Mouse (Mus musculus) inflammation-experienced regulatory T-cells, adult 6 months (primary cell): ENCODE measurements around the gene Accs. TPM values are rescaled to one million over a fixed set of nuclear protein-coding genes. Genes with fewer than 3 reads are reported as not detected.
A peak's percentile ranks its signal among the peaks of the same experiment; 100 is the strongest.

ENCODE experiments used
- ATAC-seq: one replicate; pipeline ENCODE4 v1.8.0; 2017
- polyA plus RNA-seq, 3 experiments: library from polyadenylated mRNA; unstranded; fragments of 100-300 nt; shearing (Covaris generic); gene quantifications; one replicate each; pipeline ENCODE4 v1.2.1; 2017

Gene Accs
- 10 to 100 TPM in 2 of 3 experiments, 1 to 10 TPM in 1; 9.1 to 20.9 (median 18.5) TPM for polyA plus RNA-seq

- ATAC-seq: peak; percentile 72
These were observed at the start of gene Accs for GRCm38 (mm10) chr2:93849505-93850089. TSS of gene Accs (minus strand) at chr2:93849943.

- no peak for ATAC-seq
These were observed 42.0 kb upstream of the Accs start for GRCm38 (mm10) chr2:93891611-93892280.

DNA sequence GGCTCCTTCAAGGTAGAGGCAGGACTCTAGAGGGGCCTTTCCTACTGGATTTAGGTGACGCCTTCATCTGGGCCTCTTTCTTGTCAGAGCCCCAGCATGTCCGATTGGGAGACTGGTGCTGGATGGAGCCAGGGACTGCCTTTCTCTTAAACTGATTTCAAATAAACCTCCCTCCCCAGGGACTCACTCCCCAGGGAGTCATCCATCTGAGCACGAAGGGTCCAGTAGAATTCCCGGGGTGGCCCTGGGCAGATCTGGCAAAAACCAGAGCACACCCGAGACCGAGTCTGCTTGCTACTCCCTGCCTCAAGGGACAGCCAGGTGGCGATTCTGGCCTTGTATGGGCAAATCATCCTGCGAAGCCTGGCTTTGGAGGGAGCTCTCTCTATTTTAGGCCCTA lies 40.4 kb upstream of the Accs start:
- no peak for ATAC-seq

DNA sequence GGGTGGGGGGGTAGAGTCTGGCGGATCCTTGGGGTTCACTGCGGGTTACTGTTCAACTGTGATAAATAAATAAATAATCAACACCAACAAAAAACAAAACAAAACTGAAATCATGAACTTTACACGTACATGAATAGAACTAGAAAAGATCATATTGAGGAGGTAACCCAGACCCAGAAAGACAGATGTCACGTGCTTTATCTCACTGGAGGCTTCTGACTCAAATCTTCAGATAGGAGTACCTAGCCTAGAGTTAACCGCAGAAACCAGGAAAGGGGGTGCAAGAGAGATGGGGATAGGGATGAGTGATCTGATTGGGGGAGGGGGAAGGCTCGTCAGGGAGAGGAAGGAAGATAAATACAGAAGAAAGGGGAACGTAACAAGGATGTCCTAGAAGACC lies 39.3 kb upstream of the Accs start:
- ATAC-seq: no peak

GRCm38 (mm10) chr2:93888366-93888765 lies 38.6 kb upstream of the Accs start:
- no peak for ATAC-seq

- ATAC-seq: no peak
These were observed 37.5 kb upstream of the Accs start for GRCm38 (mm10) chr2:93887273-93887672.

GRCm38 (mm10) chr2:93886013-93886794 lies 36.5 kb upstream of the Accs start:
- ATAC-seq: no peak

DNA sequence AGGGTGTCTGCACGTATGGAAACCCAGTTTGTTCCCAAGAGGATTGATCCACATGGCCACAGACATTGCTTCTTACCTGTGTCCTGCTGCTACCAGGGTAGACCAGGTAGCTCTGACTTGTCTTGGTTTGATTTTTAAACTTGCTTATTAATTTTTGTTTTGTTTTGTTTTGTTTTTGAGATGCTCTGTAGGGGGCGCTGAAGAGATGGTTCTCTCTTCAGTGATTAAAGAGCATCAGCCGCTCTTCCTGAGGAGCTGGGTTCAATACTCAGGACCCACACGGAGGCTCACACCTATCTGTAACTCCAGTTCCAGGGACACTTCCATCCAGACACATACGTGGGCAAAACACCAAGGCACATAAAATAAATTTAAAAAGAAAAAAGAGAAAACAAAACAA lies 33.3 kb upstream of the Accs start:
- no peak for ATAC-seq

GRCm38 (mm10) chr2:93881640-93882367 lies 32.1 kb upstream of the Accs start:
- no peak for ATAC-seq

GRCm38 (mm10) chr2:93880981-93881380 lies 31.2 kb upstream of the Accs start:
- no peak for ATAC-seq

GRCm38 (mm10) chr2:93880450-93880849 lies 30.7 kb upstream of the Accs start:
- ATAC-seq: no peak

GRCm38 (mm10) chr2:93877005-93877404 lies 27.3 kb upstream of the Accs start:
- no peak for ATAC-seq

DNA sequence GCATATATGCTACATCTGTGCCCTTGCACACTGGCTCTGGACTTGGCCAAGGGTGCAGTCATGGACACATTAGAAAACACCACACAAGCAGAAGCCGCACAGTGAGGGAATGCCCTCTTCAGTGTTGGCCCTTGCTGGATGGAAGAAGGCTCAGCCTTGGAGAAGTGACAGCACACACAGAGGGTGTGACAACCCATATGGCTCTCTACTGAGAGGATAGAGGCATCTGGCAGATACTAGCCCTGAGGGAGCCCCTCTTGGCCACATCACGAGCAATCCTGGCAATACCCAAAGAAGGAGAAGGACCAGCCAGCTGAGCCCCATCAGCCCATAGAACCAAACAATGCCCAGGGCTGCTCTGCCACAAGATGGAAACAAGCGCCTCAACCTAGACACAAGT lies 24.9 kb upstream of the Accs start:
- ATAC-seq: no peak

DNA sequence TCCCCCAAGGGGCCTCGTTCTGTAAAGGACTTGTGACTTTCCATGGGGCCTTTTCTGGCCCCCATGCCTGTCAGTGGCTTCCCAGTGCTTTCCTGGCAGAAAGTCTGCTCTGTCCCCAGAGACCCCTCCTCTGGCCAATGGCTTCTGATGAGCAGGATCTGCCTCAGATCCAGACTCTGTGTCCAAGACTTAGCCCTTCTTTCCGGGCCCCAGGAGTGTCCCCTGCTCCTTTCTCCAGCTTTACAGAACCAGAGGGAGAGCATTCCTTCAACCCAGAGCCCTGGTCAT lies 24.4 kb upstream of the Accs start:
- ATAC-seq: no peak

GRCm38 (mm10) chr2:93873449-93874226 lies 23.9 kb upstream of the Accs start:
- ATAC-seq: no peak

GRCm38 (mm10) chr2:93872257-93872656 lies 22.5 kb upstream of the Accs start:
- no peak for ATAC-seq

- ATAC-seq: no peak
These were observed 21.7 kb upstream of the Accs start for GRCm38 (mm10) chr2:93871411-93871925.

GRCm38 (mm10) chr2:93870842-93871241 lies 21.1 kb upstream of the Accs start:
- no peak for ATAC-seq

GRCm38 (mm10) chr2:93869107-93869600 lies 19.4 kb upstream of the Accs start, which contains the start of gene Accsl:
TSS of gene Accsl (minus strand) at chr2:93869157.
- ATAC-seq: no peak

DNA sequence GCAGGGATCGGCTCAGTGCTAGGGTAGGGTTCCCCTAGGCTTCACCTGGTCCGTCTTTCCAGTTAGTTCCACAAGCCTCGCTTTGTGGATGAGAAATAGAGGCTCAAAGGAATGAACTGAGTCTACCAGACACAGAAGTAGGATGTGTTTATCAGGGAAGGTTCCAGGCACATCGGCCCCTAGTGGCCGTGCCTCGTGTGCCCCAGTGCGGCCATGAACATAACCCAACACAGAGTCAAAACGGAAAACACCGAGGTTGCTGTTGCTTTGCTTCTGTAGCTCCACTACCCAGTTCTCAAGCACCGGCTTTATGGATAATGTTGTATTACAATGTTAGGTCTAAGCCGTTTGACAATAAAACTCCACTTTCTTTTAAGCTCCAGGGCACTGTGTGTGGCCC lies 18.8 kb upstream of the Accs start:
- no peak for ATAC-seq

GRCm38 (mm10) chr2:93863229-93863628 lies 13.5 kb upstream of the Accs start:
- no peak for ATAC-seq

DNA sequence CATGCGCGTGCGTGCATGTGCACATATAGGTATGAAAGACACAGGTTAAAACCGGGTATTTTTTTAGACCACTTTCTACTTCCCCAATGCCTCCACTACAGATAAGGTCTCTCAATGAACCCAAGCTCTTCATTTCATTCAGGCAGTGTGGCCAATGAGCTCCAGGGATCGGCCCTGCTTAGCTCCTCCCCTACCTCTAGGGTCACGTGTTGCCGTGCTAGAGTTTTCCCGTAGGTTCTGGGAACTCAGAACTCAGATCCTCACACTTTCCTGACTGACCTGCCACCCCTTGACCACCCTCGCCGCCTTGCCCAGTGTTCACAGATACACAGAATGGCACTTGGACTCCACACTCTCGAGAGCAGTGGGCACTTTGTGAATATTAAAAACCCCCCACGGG lies 9.1 kb upstream of the Accs start:
- ATAC-seq: no peak
